Mouse (Mus musculus): ENCODE measurements around the gene Xpr1.

DNA sequence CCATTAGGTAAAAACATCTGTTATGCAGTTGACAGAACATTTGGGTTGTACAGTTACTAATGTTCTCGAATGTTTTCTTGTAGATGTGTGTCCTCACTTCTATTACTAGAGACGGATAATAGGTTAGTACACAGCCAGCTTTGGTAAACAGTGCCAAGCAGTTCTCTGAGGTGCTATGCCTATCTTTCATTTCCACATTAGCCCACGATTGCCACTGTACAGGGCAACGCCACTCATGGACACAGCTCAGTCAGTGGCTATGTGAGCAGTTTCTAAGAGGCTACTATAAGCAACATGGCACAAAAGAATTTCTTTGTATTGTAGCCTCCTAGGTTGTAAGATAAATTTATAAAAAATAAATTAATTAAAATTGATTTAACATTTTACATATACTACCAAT lies 97.7 kb downstream of the Xpr1 start:
- no peak for TF ChIP-seq CTCF (IDR thresholded peaks at IDR 0.05; ENCODE audit: low read depth)
- no peak for TF ChIP-seq EP300 (IDR thresholded peaks at IDR 0.05; ENCODE audit: low read depth)

All from liver, embryonic 14.5 days (tissue).